ENCODE assay signal across 14 mouse cellular contexts in the genomic region with DNA sequence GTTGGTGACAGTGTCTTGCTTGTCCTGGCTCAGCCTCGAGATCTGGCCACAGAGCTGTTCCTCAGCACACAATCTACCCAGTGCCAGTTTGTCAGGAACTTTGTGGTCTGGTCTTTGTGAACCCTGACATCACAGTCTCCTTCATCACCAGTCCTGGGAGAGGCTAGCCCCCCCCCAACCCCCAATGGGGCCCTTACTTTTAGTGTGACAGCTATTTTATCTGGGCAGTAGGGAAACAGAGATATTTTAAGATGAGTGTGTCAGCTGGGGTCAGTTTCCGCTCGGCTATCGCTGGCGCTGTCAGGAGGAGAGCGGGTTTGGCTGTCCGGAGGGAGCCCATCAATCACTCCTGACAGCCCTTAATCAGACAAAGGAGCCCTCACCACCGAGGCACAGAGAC. TPM values are rescaled to one million over a fixed set of nuclear protein-coding genes. Genes with fewer than 3 reads are reported as not detected.
DNase-seq lines count a peak whose midpoint lies in the region; ATAC-seq lines count a peak whose summit lies in the region.
"Had no signal": no experiment of that assay in that cellular context is flagged by ENCODE, and none has a peak within 500 bp of the region (broad histone marks: within the 10 kb centered on the region; RNA-seq: fewer than 3 reads in every experiment).

No protein-coding gene starts in this region.

- H3K9ac ChIP-seq in heart, embryonic 13.5 days = peak overlapping the region; percentile 5; the same call in 1 of the 2 replicates
- no peak overlapping the region for H3K9ac ChIP-seq in liver, embryonic 13.5 days

- WGBS in heart, embryonic 13.5 days = 2% methylated on average over 8 of the region's 8 CpGs
- 46% methylated on average over 8 of the region's 8 CpGs for WGBS in embryonic facial prominence, embryonic 10.5 days
- 3% methylated on average over 8 of the region's 8 CpGs for WGBS in liver, embryonic 13.5 days (ENCODE audit: insufficient replicate concordance)
- WGBS in forebrain, embryonic 10.5 days = 68% methylated on average over 8 of the region's 8 CpGs

- H3K27me3 ChIP-seq in heart, embryonic 13.5 days (replicated peaks) = no peaks in the 10 kb centered on the region
- no peaks in the 10 kb centered on the region; the same call in 1 of the 2 replicates for H3K27me3 ChIP-seq in embryonic facial prominence, embryonic 10.5 days (replicated peaks; ENCODE audit: low read depth, poor library complexity, severe bottlenecking)
- H3K27me3 ChIP-seq in liver, embryonic 13.5 days = 0 out of 2 replicates have a peak, but pooled peaks cover 7% of the 10 kb centered on the region
- H3K27me3 ChIP-seq in forebrain, embryonic 10.5 days (ENCODE audit: poor library complexity, severe bottlenecking) = peaks cover 29% of the 10 kb centered on the region

- H3K4me3 ChIP-seq in heart, embryonic 13.5 days = no peak overlapping the region
- no peak overlapping the region for H3K4me3 ChIP-seq in embryonic facial prominence, embryonic 10.5 days
- H3K4me3 ChIP-seq in liver, embryonic 13.5 days (replicated peaks) = no peak overlapping the region
- no peak overlapping the region for H3K4me3 ChIP-seq in forebrain, embryonic 10.5 days
- H3K4me3 ChIP-seq: myocyte had no signal

- H3K4me1 ChIP-seq in heart, embryonic 13.5 days = peaks cover 80% of the 10 kb centered on the region
- peaks cover 68% of the 10 kb centered on the region for H3K4me1 ChIP-seq in embryonic facial prominence, embryonic 10.5 days
- peaks cover 17% of the 10 kb centered on the region for H3K4me1 ChIP-seq in liver, embryonic 13.5 days (replicated peaks)
- peaks cover 68% of the 10 kb centered on the region for H3K4me1 ChIP-seq in forebrain, embryonic 10.5 days

- no peak for ATAC-seq in heart, embryonic 13.5 days (ENCODE audit: extremely low read depth, insufficient number of reproducible peaks, low FRiP score, low TSS enrichment)
- ATAC-seq in liver, embryonic 13.5 days (ENCODE audit: low read depth) = peak; percentile 34; the same call in 1 of the 2 replicates
- ATAC-seq in monocyte, adult 5-6 weeks (replicated peaks; ENCODE audit: insufficient number of reproducible peaks, low FRiP score, low TSS enrichment, poor library complexity, severe bottlenecking) = no peak
- ATAC-seq: forebrain, embryonic 16.5 days had no signal

- H3K9me3 ChIP-seq in heart, embryonic 13.5 days = no peaks in the 10 kb centered on the region
- no peaks in the 10 kb centered on the region for H3K9me3 ChIP-seq in embryonic facial prominence, embryonic 10.5 days
- H3K9me3 ChIP-seq in liver, embryonic 13.5 days (replicated peaks) = no peaks in the 10 kb centered on the region
- no peaks in the 10 kb centered on the region for H3K9me3 ChIP-seq in forebrain, embryonic 10.5 days

- intact Hi-C loops in heart, postnatal 14 days (cut with DNase I) = no loop called here

- H3K4me2 ChIP-seq in heart, embryonic 13.5 days = peak overlapping the region; percentile 28; the same call in 1 of the 2 replicates
- no peak overlapping the region for H3K4me2 ChIP-seq in liver, embryonic 13.5 days

- no peak for DNase-seq in heart, postnatal 14 days
- DNase-seq in adrenal gland, postnatal 14 days = peak; percentile 51
- no peak for DNase-seq in embryonic facial prominence, embryonic 10.5 days (ENCODE audit: low spot score)
- no peak for DNase-seq in liver, embryonic 13.5 days
- DNase-seq in layer of hippocampus, adult 9-11 months = no peak
- no peak for DNase-seq in forebrain, embryonic 10.5 days (ENCODE audit: extremely low spot score, low spot score)
- DNase-seq: cerebellum, postnatal 14 days; left cerebral cortex, postnatal 4 days; thymus, postnatal 4 days had no signal

- peak overlapping the region; percentile 75 for H3K27ac ChIP-seq in heart, embryonic 13.5 days (replicated peaks)
- peak overlapping the region; percentile 45; the same call in 1 of the 2 replicates for H3K27ac ChIP-seq in embryonic facial prominence, embryonic 10.5 days (replicated peaks)
- no peak overlapping the region for H3K27ac ChIP-seq in liver, embryonic 13.5 days
- no peak overlapping the region for H3K27ac ChIP-seq in forebrain, embryonic 10.5 days
- H3K27ac ChIP-seq: kidney, postnatal 0 days had no signal

- no peaks in the 10 kb centered on the region for H3K36me3 ChIP-seq in heart, embryonic 13.5 days
- no peaks in the 10 kb centered on the region for H3K36me3 ChIP-seq in embryonic facial prominence, embryonic 10.5 days (replicated peaks)
- no peaks in the 10 kb centered on the region for H3K36me3 ChIP-seq in liver, embryonic 13.5 days
- no peaks in the 10 kb centered on the region for H3K36me3 ChIP-seq in forebrain, embryonic 10.5 days (replicated peaks)

RNA-seq across cellular contexts. Expression of a gene that starts 19.7 kb away (rescaled TPM):
- polyA plus RNA-seq in heart, embryonic 13.5 days (2015; fragmentation: Nextera tagmentation; extraction: Ambion mirVana) = 0.11 TPM in 1 of 2 replicates, not detected in the other
- not detected for total RNA-seq in heart, postnatal 14 days (2021)
- total RNA-seq in adrenal gland, postnatal 14 days (2021) = not detected in 2 replicates
- 1.7 and 3.6 TPM in 2 replicates for polyA plus RNA-seq in embryonic facial prominence, embryonic 10.5 days (2016; fragmentation: Nextera tagmentation; extraction: Ambion mirVana)
- not detected in 2 replicates for polyA plus RNA-seq in liver, embryonic 13.5 days (2015; fragmentation: Nextera tagmentation; extraction: Ambion mirVana)
- total RNA-seq in monocyte, adult 5-6 weeks (2017) = not detected in 3 replicates
- polyA plus RNA-seq in forebrain, embryonic 10.5 days (2016; fragmentation: Nextera tagmentation; extraction: Ambion mirVana) = 0.17 and 0.73 TPM in 2 replicates
- total RNA-seq: left cerebral cortex, postnatal 4 days had no signal
- polyA plus RNA-seq: forebrain, embryonic 16.5 days; myocyte had no signal

Comparison
In these comparisons a context has a peak if more than half of its experiments do, and no peak if none do; other contexts are left out.
1. H3K27ac ChIP-seq: peak in heart, embryonic 13.5 days (single experiment) and embryonic facial prominence, embryonic 10.5 days (single experiment); none in liver, embryonic 13.5 days (single experiment) and forebrain, embryonic 10.5 days (single experiment).